Mouse (Mus musculus) left cerebral cortex, adult 18-20 months (tissue): ENCODE measurements at regions not wholly inside any gene's neighbourhood (a gene's known extent, or its start where the extent isn't known, plus 50 kb on each side); places are given as distances from the start of the nearest gene placed in this dataset.

Experiments
- DNase-seq, 2 experiments: peaks; one replicate each; pipeline ENCODE4 v3.0.0; 2021 to 2022; ENCODE audit warnings: low spot score in 2 of 2, mixed read lengths in 1 of 2

- no peak for DNase-seq
Observed at GRCm38 (mm10) chr12:12581271-12582186, 319.6 kb downstream of the Fam49a start.

- no peak for DNase-seq
Observed at GRCm38 (mm10) chr12:12580763-12581178, 318.8 kb downstream of the Fam49a start.

- DNase-seq: no peak
Observed at GRCm38 (mm10) chr12:12578278-12578677, 316.3 kb downstream of the Fam49a start.

- no peak for DNase-seq
Observed at GRCm38 (mm10) chr12:12570563-12571251, 308.8 kb downstream of the Fam49a start.

GRCm38 (mm10) chr12:12567734-12568104 lies 305.8 kb downstream of the Fam49a start:
- DNase-seq: no peak

- no peak for DNase-seq
Observed at GRCm38 (mm10) chr12:12567058-12567733, 305.3 kb downstream of the Fam49a start.

GRCm38 (mm10) chr12:12562267-12562666 lies 300.3 kb downstream of the Fam49a start:
- no peak for DNase-seq

GRCm38 (mm10) chr12:12551818-12552217 lies 289.9 kb downstream of the Fam49a start:
- no peak for DNase-seq

- DNase-seq: no peak
Observed at GRCm38 (mm10) chr12:12549649-12550048, 287.7 kb downstream of the Fam49a start.

- no peak for DNase-seq
Observed at GRCm38 (mm10) chr12:12548688-12549087, 286.7 kb downstream of the Fam49a start.

- no peak for DNase-seq
Observed at GRCm38 (mm10) chr12:12547477-12547876, 285.5 kb downstream of the Fam49a start.

GRCm38 (mm10) chr12:12546372-12547031 lies 284.6 kb downstream of the Fam49a start:
- no peak for DNase-seq

GRCm38 (mm10) chr12:12541076-12542070 lies 279.4 kb downstream of the Fam49a start:
- no peak for DNase-seq

GRCm38 (mm10) chr12:12539291-12539690 lies 277.4 kb downstream of the Fam49a start:
- DNase-seq: no peak

GRCm38 (mm10) chr12:12534779-12535178 lies 272.8 kb downstream of the Fam49a start:
- no peak for DNase-seq

GRCm38 (mm10) chr12:12530796-12531195 lies 268.9 kb downstream of the Fam49a start:
- DNase-seq: no peak

GRCm38 (mm10) chr12:12529541-12529940 lies 267.6 kb downstream of the Fam49a start:
- DNase-seq: no peak

- no peak for DNase-seq
Observed at GRCm38 (mm10) chr12:12528478-12528981, 266.6 kb downstream of the Fam49a start.

- no peak for DNase-seq
Observed at GRCm38 (mm10) chr12:12527766-12528477, 266.0 kb downstream of the Fam49a start.
